Mouse (Mus musculus) kidney, embryonic 16.5 days (tissue): Measurements from ENCODE around the gene Slc43a2. TPM values are rescaled to one million over a fixed set of nuclear protein-coding genes. Genes with fewer than 3 reads are reported as not detected.
A peak's percentile ranks its signal among the peaks of the same experiment; 100 is the strongest.

Experiments used
- ATAC-seq: fragments of 200-750 bp; cut with Nextera tagmentation; 2 replicates; pipeline ENCODE4 v1.8.0; 2017; ENCODE audit warnings: moderate TSS enrichment; ENCODE audit not compliant: low FRiP score, low TSS enrichment
- H3K27ac ChIP-seq: fragments of 300-500 bp; sonication (generic); 2 replicates; pipeline ENCODE4 v1.5.1; 2014; ENCODE audit warnings: low read length
- H3K27me3 ChIP-seq: fragments of 300-500 bp; sonication (generic); 2 replicates; pipeline ENCODE4 v1.6.1; 2014; ENCODE audit warnings: low read length, control low read depth, mixed read lengths; ENCODE audit not compliant: insufficient read depth
- H3K36me3 ChIP-seq: fragments of 300-500 bp; sonication (generic); 2 replicates; pipeline ENCODE4 v1.6.1; 2014; ENCODE audit warnings: low read length, control low read depth, mixed read lengths; ENCODE audit not compliant: insufficient read depth
- H3K4me1 ChIP-seq: fragments of 300-500 bp; sonication (generic); 2 replicates; pipeline ENCODE4 v1.6.1; 2014; ENCODE audit warnings: low read length, control low read depth, mixed read lengths; ENCODE audit not compliant: insufficient read depth
- H3K4me2 ChIP-seq: fragments of 300-500 bp; sonication (generic); replicated peaks from 2 replicates; pipeline ENCODE4 v1.6.1; 2014; ENCODE audit warnings: low read depth, low read length
- H3K4me3 ChIP-seq: fragments of 300-500 bp; sonication (generic); 2 replicates; pipeline ENCODE4 v1.5.1; 2014; ENCODE audit warnings: mild to moderate bottlenecking, low read length
- H3K9ac ChIP-seq: fragments of 300-500 bp; sonication (generic); replicated peaks from 2 replicates; pipeline ENCODE4 v1.6.1; 2014; ENCODE audit warnings: low read length
- H3K9me3 ChIP-seq: fragments of 300-500 bp; sonication (generic); 2 replicates; pipeline ENCODE4 v1.6.1; 2016; ENCODE audit warnings: low read length, control low read depth
- WGBS: fragments of 180-500 bp; shearing (Covaris S2); extraction: QIAGEN DNeasy Blood & Tissue Kit; methylation state at CpG from one replicate; pipeline ENCODE4 v1.1.7; 2014; 5-methylcytosine and 5-hydroxymethylcytosine counted together
- polyA plus RNA-seq: library from polyadenylated mRNA; unstranded; fragments of >200 nt; fragmentation: Nextera tagmentation; extraction: Ambion mirVana; gene quantifications from 2 replicates; pipeline ENCODE4 v1.2.1, GENCODE M21; 2015

The Slc43a2 gene
- polyA plus RNA-seq, 1 experiment from 2014 or later, result 9.7 TPM

GRCm38 (mm10) chr11:75568962-75569361 lies 37.5 kb downstream of the Slc43a2 start:
- Histone ChIP-seq H3K27ac (no peak overlapping the region), H3K27me3 (no peaks in the 10 kb centered on the region), H3K9me3 (no peaks in the 10 kb centered on the region), H3K36me3 (no peaks in the 10 kb centered on the region; the same call in 1 of the 2 replicates), H3K4me2 (no peak overlapping the region), H3K4me1 (peaks cover 36% of the 10 kb centered on the region), H3K4me3 (no peak overlapping the region), H3K9ac (no peak overlapping the region)
- no peak for ATAC-seq
- WGBS, result 91% methylated on average over 12 of the region's 12 CpGs

- H3K4me3 ChIP-seq, result no peak overlapping the region
- no peaks in the 10 kb centered on the region; the same call in 1 of the 2 replicates for H3K36me3 ChIP-seq
- no peaks in the 10 kb centered on the region for H3K9me3 ChIP-seq
- WGBS, result 87% methylated on average over 17 of the region's 17 CpGs
- ATAC-seq, result no peak
- H3K4me2 ChIP-seq, result no peak overlapping the region
- peaks cover 33% of the 10 kb centered on the region for H3K4me1 ChIP-seq
- H3K27ac ChIP-seq, result no peak overlapping the region
- H3K9ac ChIP-seq, result no peak overlapping the region
- H3K27me3 ChIP-seq, result no peaks in the 10 kb centered on the region
Observed at GRCm38 (mm10) chr11:75570375-75571125, 39.1 kb downstream of the Slc43a2 start.

GRCm38 (mm10) chr11:75571126-75571990 lies 39.9 kb downstream of the Slc43a2 start:
- Histone ChIP-seq H3K27me3 (no peaks in the 10 kb centered on the region), H3K4me2 (no peak overlapping the region), H3K9ac (no peak overlapping the region), H3K4me3 (no peak overlapping the region), H3K4me1 (peaks cover 27% of the 10 kb centered on the region), H3K9me3 (no peaks in the 10 kb centered on the region), H3K27ac (no peak overlapping the region), H3K36me3 (no peaks in the 10 kb centered on the region; the same call in 1 of the 2 replicates)
- 65% methylated on average over 13 of the region's 14 CpGs for WGBS
- ATAC-seq, result no peak

GRCm38 (mm10) chr11:75572301-75572791 lies 40.9 kb downstream of the Slc43a2 start:
- Histone ChIP-seq H3K4me2 (no peak overlapping the region; the same call in 1 of the 2 replicates), H3K9ac (peak overlapping the region; percentile 56)
- WGBS, result 20% methylated on average over 10 of the region's 10 CpGs

GRCm38 (mm10) chr11:75572854-75573650 lies 41.6 kb downstream of the Slc43a2 start:
- Histone ChIP-seq H3K9ac (peak overlapping the region; percentile 56), H3K4me3 (no peak overlapping the region), H3K4me2 (no peak overlapping the region; the same call in none of the 2 replicates), H3K9me3 (no peaks in the 10 kb centered on the region), H3K4me1 (peaks cover 14% of the 10 kb centered on the region), H3K36me3 (no peaks in the 10 kb centered on the region; the same call in 1 of the 2 replicates), H3K27me3 (no peaks in the 10 kb centered on the region), H3K27ac (peak overlapping the region; percentile 19; the same call in 1 of the 2 replicates)
- 6% methylated on average over 12 of the region's 12 CpGs for WGBS
- peak; percentile 92 for ATAC-seq

More at GRCm38 (mm10) chr11:75572301-75572791, 40.9 kb downstream of the Slc43a2 start:
- Histone ChIP-seq H3K9me3 (no peaks in the 10 kb centered on the region), H3K4me1 (peaks cover 21% of the 10 kb centered on the region), H3K27me3 (no peaks in the 10 kb centered on the region), H3K36me3 (no peaks in the 10 kb centered on the region; the same call in 1 of the 2 replicates), H3K4me3 (no peak overlapping the region), H3K27ac (no peak overlapping the region)
- 0 out of 2 replicates have a peak, but pooled peaks have one; percentile 3 for ATAC-seq

GRCm38 (mm10) chr11:75574378-75575123 lies 43.1 kb downstream of the Slc43a2 start:
- Histone ChIP-seq H3K4me1 (peaks cover 14% of the 10 kb centered on the region), H3K9me3 (no peaks in the 10 kb centered on the region), H3K9ac (no peak overlapping the region), H3K4me2 (no peak overlapping the region), H3K36me3 (no peaks in the 10 kb centered on the region; the same call in 1 of the 2 replicates), H3K27ac (no peak overlapping the region), H3K27me3 (no peaks in the 10 kb centered on the region), H3K4me3 (no peak overlapping the region)
- 84% methylated on average over 5 of the region's 5 CpGs for WGBS
- ATAC-seq, result no peak

- H3K4me3 ChIP-seq, result no peak overlapping the region
- H3K9me3 ChIP-seq, result no peaks in the 10 kb centered on the region
- peaks cover 14% of the 10 kb centered on the region for H3K4me1 ChIP-seq
- H3K4me2 ChIP-seq, result no peak overlapping the region
- H3K9ac ChIP-seq, result no peak overlapping the region
- H3K36me3 ChIP-seq, result no peaks in the 10 kb centered on the region
- no peak overlapping the region for H3K27ac ChIP-seq
- WGBS, result 80% methylated on average over 9 of the region's 9 CpGs
- no peaks in the 10 kb centered on the region for H3K27me3 ChIP-seq
- no peak for ATAC-seq
Observed at GRCm38 (mm10) chr11:75575560-75576123, 44.1 kb downstream of the Slc43a2 start.

GRCm38 (mm10) chr11:75578609-75579008 lies 47.1 kb downstream of the Slc43a2 start:
- Histone ChIP-seq H3K27me3 (no peaks in the 10 kb centered on the region), H3K9ac (no peak overlapping the region), H3K9me3 (no peaks in the 10 kb centered on the region), H3K27ac (no peak overlapping the region), H3K36me3 (no peaks in the 10 kb centered on the region), H3K4me3 (no peak overlapping the region), H3K4me1 (no peaks in the 10 kb centered on the region), H3K4me2 (no peak overlapping the region)
- WGBS, result 74% methylated on average over 5 of the region's 5 CpGs
- no peak for ATAC-seq
